ENCODE assay signal across 21 mouse cellular contexts in genomic region chr2:6526825-6527224, GRCm38 (mm10).
A peak's percentile ranks its signal among the peaks of the same experiment; 100 is the strongest.
DNase-seq lines count a peak whose midpoint lies in the region; ATAC-seq and TF ChIP-seq lines count a peak whose summit lies in the region.
"Had no signal": no experiment of that assay in that cellular context is flagged by ENCODE, and none has a peak within 500 bp of the region (broad histone marks: within the 10 kb centered on the region; RNA-seq: fewer than 3 reads in every experiment).

No protein-coding gene starts in this region.

- no peak overlapping the region for H3K4me2 ChIP-seq in forebrain, embryonic 16.5 days (ENCODE audit: low read length)
- no peak overlapping the region for H3K4me2 ChIP-seq in forebrain, embryonic 11.5 days (ENCODE audit: low read depth, low read length, severe bottlenecking)
- no peak overlapping the region for H3K4me2 ChIP-seq in kidney, embryonic 14.5 days (replicated peaks; ENCODE audit: low read depth, low read length)
- no peak overlapping the region for H3K4me2 ChIP-seq in kidney, embryonic 16.5 days (replicated peaks; ENCODE audit: low read depth, low read length)
- H3K4me2 ChIP-seq in neural tube, embryonic 14.5 days (ENCODE audit: low read depth, low read length), result no peak overlapping the region
- no peak overlapping the region for H3K4me2 ChIP-seq in stomach, postnatal 0 days (replicated peaks; ENCODE audit: low read depth)
- H3K4me2 ChIP-seq: heart, embryonic 12.5 days; intestine, embryonic 15.5 days; limb, embryonic 13.5 days; liver, embryonic 13.5 days; neural tube, embryonic 12.5 days had no signal

- DNase-seq in forebrain, embryonic 11.5 days (ENCODE audit: low spot score), result no peak
- no peak for DNase-seq in neural tube, embryonic 10.5 days (ENCODE audit: extremely low spot score, low spot score)
- DNase-seq in stomach, postnatal 0 days (ENCODE audit: low spot score), result no peak
- DNase-seq: adrenal gland, postnatal 36 days; cerebellum, adult 18-20 months; cerebellum, postnatal 36 days; gastrocnemius, adult 2 months; heart, postnatal 14 days; kidney, postnatal 10 days; liver, embryonic 13.5 days; spleen, adult 18-20 months; thymus, adult 2 months had no signal

- peaks cover 3% of the 10 kb centered on the region for H3K4me1 ChIP-seq in forebrain, embryonic 16.5 days (replicated peaks; ENCODE audit: control insufficient read depth, insufficient read depth, low read length)
- H3K4me1 ChIP-seq in forebrain, embryonic 11.5 days (replicated peaks; ENCODE audit: control insufficient read depth, insufficient read depth, low read length), result no peaks in the 10 kb centered on the region
- no peaks in the 10 kb centered on the region for H3K4me1 ChIP-seq in kidney, embryonic 14.5 days (ENCODE audit: control insufficient read depth, insufficient read depth, low read length)
- H3K4me1 ChIP-seq in kidney, embryonic 16.5 days (ENCODE audit: insufficient read depth, low read length), result no peaks in the 10 kb centered on the region
- no peaks in the 10 kb centered on the region for H3K4me1 ChIP-seq in neural tube, embryonic 14.5 days (ENCODE audit: control insufficient read depth, insufficient read depth, low read length)
- H3K4me1 ChIP-seq in stomach, postnatal 0 days (replicated peaks; ENCODE audit: control insufficient read depth, insufficient read depth), result no peaks in the 10 kb centered on the region
- H3K4me1 ChIP-seq: intestine, embryonic 15.5 days; liver, embryonic 13.5 days; neural tube, embryonic 12.5 days had no signal

- no peak overlapping the region for H3K9ac ChIP-seq in forebrain, embryonic 16.5 days (replicated peaks; ENCODE audit: low read depth, low read length)
- no peak overlapping the region for H3K9ac ChIP-seq in forebrain, embryonic 11.5 days (ENCODE audit: low read length)
- no peak overlapping the region for H3K9ac ChIP-seq in kidney, embryonic 14.5 days (ENCODE audit: low read depth, low read length)
- H3K9ac ChIP-seq in kidney, embryonic 16.5 days (replicated peaks; ENCODE audit: low read length), result no peak overlapping the region
- no peak overlapping the region for H3K9ac ChIP-seq in neural tube, embryonic 14.5 days (replicated peaks; ENCODE audit: low read depth, low read length)
- no peak overlapping the region for H3K9ac ChIP-seq in stomach, postnatal 0 days (ENCODE audit: low read length)
- H3K9ac ChIP-seq: heart, embryonic 12.5 days; intestine, embryonic 15.5 days; limb, embryonic 13.5 days; liver, embryonic 13.5 days; neural tube, embryonic 12.5 days had no signal

- no peak overlapping the region for H3K27ac ChIP-seq in forebrain, embryonic 16.5 days (ENCODE audit: low read length)
- H3K27ac ChIP-seq in forebrain, embryonic 11.5 days (ENCODE audit: low read depth, low read length), result no peak overlapping the region
- no peak overlapping the region for H3K27ac ChIP-seq in kidney, embryonic 14.5 days (ENCODE audit: low read depth, low read length)
- no peak overlapping the region for H3K27ac ChIP-seq in kidney, embryonic 16.5 days (ENCODE audit: low read length)
- no peak overlapping the region for H3K27ac ChIP-seq in neural tube, embryonic 14.5 days (ENCODE audit: low read depth, low read length)
- no peak overlapping the region for H3K27ac ChIP-seq in stomach, postnatal 0 days (replicated peaks)
- H3K27ac ChIP-seq: gastrocnemius, adult 2 months; intestine, embryonic 15.5 days; limb, embryonic 13.5 days; liver, embryonic 13.5 days; neural tube, embryonic 12.5 days had no signal

- no peak for TF ChIP-seq EP300 in stomach, postnatal 0 days (optimal IDR thresholded peaks at IDR 0.05)

- H3K27me3 ChIP-seq in forebrain, embryonic 16.5 days (replicated peaks; ENCODE audit: control insufficient read depth, insufficient read depth, low read length), result no peaks in the 10 kb centered on the region
- no peaks in the 10 kb centered on the region for H3K27me3 ChIP-seq in forebrain, embryonic 11.5 days (ENCODE audit: control insufficient read depth, insufficient read depth, low read length)
- H3K27me3 ChIP-seq in kidney, embryonic 14.5 days (ENCODE audit: control insufficient read depth, insufficient read depth, low read length), result no peaks in the 10 kb centered on the region
- no peaks in the 10 kb centered on the region for H3K27me3 ChIP-seq in kidney, embryonic 16.5 days (ENCODE audit: insufficient read depth, low read length)
- no peaks in the 10 kb centered on the region for H3K27me3 ChIP-seq in neural tube, embryonic 14.5 days (ENCODE audit: control insufficient read depth, insufficient read depth, low read length)
- no peaks in the 10 kb centered on the region for H3K27me3 ChIP-seq in stomach, postnatal 0 days (ENCODE audit: control insufficient read depth, insufficient read depth, low read length)
- H3K27me3 ChIP-seq: CH12.LX; heart, embryonic 12.5 days; intestine, embryonic 15.5 days; limb, embryonic 13.5 days; liver, embryonic 13.5 days; neural tube, embryonic 12.5 days had no signal

- whole genome bisulfite sequencing in forebrain, embryonic 16.5 days, result 70% methylated on average over 11 of the region's 11 CpGs
- WGBS in forebrain, embryonic 11.5 days, result 86% methylated on average over 11 of the region's 11 CpGs
- 79% methylated on average over 11 of the region's 11 CpGs for WGBS in kidney, embryonic 14.5 days
- 81% methylated on average over 11 of the region's 11 CpGs for WGBS in kidney, embryonic 16.5 days
- WGBS in neural tube, embryonic 14.5 days, result 69% methylated on average over 11 of the region's 11 CpGs
- 41% methylated on average over 11 of the region's 11 CpGs for WGBS in stomach, postnatal 0 days

- no peaks in the 10 kb centered on the region for H3K36me3 ChIP-seq in forebrain, embryonic 16.5 days (ENCODE audit: control insufficient read depth, insufficient read depth)
- no peaks in the 10 kb centered on the region for H3K36me3 ChIP-seq in forebrain, embryonic 11.5 days (ENCODE audit: control insufficient read depth, insufficient read depth, low read length)
- no peaks in the 10 kb centered on the region for H3K36me3 ChIP-seq in kidney, embryonic 14.5 days (ENCODE audit: control insufficient read depth, insufficient read depth, low read length)
- no peaks in the 10 kb centered on the region for H3K36me3 ChIP-seq in kidney, embryonic 16.5 days (ENCODE audit: insufficient read depth, low read length)
- H3K36me3 ChIP-seq in neural tube, embryonic 14.5 days (ENCODE audit: control insufficient read depth, insufficient read depth, low read length), result no peaks in the 10 kb centered on the region
- H3K36me3 ChIP-seq in stomach, postnatal 0 days (ENCODE audit: control insufficient read depth, insufficient read depth, low read length), result no peaks in the 10 kb centered on the region
- H3K36me3 ChIP-seq: heart, embryonic 12.5 days; intestine, embryonic 15.5 days; limb, embryonic 13.5 days; liver, embryonic 13.5 days; neural tube, embryonic 12.5 days had no signal

- no peak for TF ChIP-seq CTCF in stomach, postnatal 0 days (IDR thresholded peaks at IDR 0.05; ENCODE audit: low read depth)

- peak; percentile 22; the same call in 1 of the 2 replicates for ATAC-seq in forebrain, embryonic 16.5 days
- no peak for ATAC-seq in forebrain, embryonic 11.5 days (replicated peaks; ENCODE audit: low FRiP score)
- ATAC-seq in kidney, embryonic 14.5 days (ENCODE audit: low FRiP score, low TSS enrichment), result 0 out of 2 replicates have a peak, but pooled peaks have one; percentile 32
- ATAC-seq in kidney, embryonic 16.5 days (ENCODE audit: low FRiP score, low TSS enrichment), result no peak
- ATAC-seq in neural tube, embryonic 14.5 days (ENCODE audit: low read depth), result 0 out of 2 replicates have a peak, but pooled peaks have one; percentile 39
- ATAC-seq in stomach, postnatal 0 days (ENCODE audit: low FRiP score, low TSS enrichment), result peak; percentile 61; the same call in 1 of the 2 replicates
- ATAC-seq: intestine, embryonic 15.5 days had no signal

- no peak overlapping the region for H3K4me3 ChIP-seq in forebrain, embryonic 16.5 days (replicated peaks; ENCODE audit: low read length)
- H3K4me3 ChIP-seq in forebrain, embryonic 11.5 days (ENCODE audit: low read depth, low read length), result no peak overlapping the region
- H3K4me3 ChIP-seq in kidney, embryonic 14.5 days (ENCODE audit: low read length), result no peak overlapping the region
- H3K4me3 ChIP-seq in kidney, embryonic 16.5 days (ENCODE audit: low read length), result no peak overlapping the region
- no peak overlapping the region for H3K4me3 ChIP-seq in neural tube, embryonic 14.5 days (ENCODE audit: low read depth, low read length)
- no peak overlapping the region for H3K4me3 ChIP-seq in stomach, postnatal 0 days (ENCODE audit: low read depth, low read length)
- H3K4me3 ChIP-seq: gastrocnemius, adult 2 months; heart, embryonic 12.5 days; intestine, embryonic 15.5 days; limb, embryonic 13.5 days; liver, embryonic 13.5 days; neural tube, embryonic 12.5 days had no signal

- H3K9me3 ChIP-seq in forebrain, embryonic 16.5 days (ENCODE audit: control insufficient read depth, low read length), result no peaks in the 10 kb centered on the region
- H3K9me3 ChIP-seq in forebrain, embryonic 11.5 days (ENCODE audit: control insufficient read depth, low read length), result no peaks in the 10 kb centered on the region
- no peaks in the 10 kb centered on the region for H3K9me3 ChIP-seq in kidney, embryonic 14.5 days (ENCODE audit: control insufficient read depth, low read length)
- no peaks in the 10 kb centered on the region for H3K9me3 ChIP-seq in kidney, embryonic 16.5 days (ENCODE audit: low read length)
- H3K9me3 ChIP-seq in neural tube, embryonic 14.5 days (ENCODE audit: control insufficient read depth, low read length), result no peaks in the 10 kb centered on the region
- H3K9me3 ChIP-seq in stomach, postnatal 0 days (ENCODE audit: control insufficient read depth, low read length), result no peaks in the 10 kb centered on the region
- H3K9me3 ChIP-seq: heart, embryonic 12.5 days; intestine, embryonic 15.5 days; limb, embryonic 13.5 days; liver, embryonic 13.5 days; neural tube, embryonic 12.5 days had no signal

Comparison
In these comparisons a context has a peak if more than half of its experiments do, and no peak if none do; other contexts are left out.
1. ATAC-seq: peak in forebrain, embryonic 16.5 days (single experiment), kidney, embryonic 14.5 days (single experiment), neural tube, embryonic 14.5 days (single experiment) and stomach, postnatal 0 days (single experiment); none in forebrain, embryonic 11.5 days (single experiment) and kidney, embryonic 16.5 days (single experiment).